Mouse (Mus musculus): Measurements from ENCODE around the gene Adamts18. TPM values are rescaled to one million over a fixed set of nuclear protein-coding genes. Genes with fewer than 3 reads are reported as not detected.

Adamts18 gene
- total RNA-seq, 2 experiments from 2014 or later: 0.05 TPM; not detected in 1

GRCm38 (mm10) chr8:113672599-113673255 lies 175.8 kb downstream of the Adamts18 start:
- intact Hi-C loops (cut with DNase I): no loop called here
- no peak for DNase-seq

DNA sequence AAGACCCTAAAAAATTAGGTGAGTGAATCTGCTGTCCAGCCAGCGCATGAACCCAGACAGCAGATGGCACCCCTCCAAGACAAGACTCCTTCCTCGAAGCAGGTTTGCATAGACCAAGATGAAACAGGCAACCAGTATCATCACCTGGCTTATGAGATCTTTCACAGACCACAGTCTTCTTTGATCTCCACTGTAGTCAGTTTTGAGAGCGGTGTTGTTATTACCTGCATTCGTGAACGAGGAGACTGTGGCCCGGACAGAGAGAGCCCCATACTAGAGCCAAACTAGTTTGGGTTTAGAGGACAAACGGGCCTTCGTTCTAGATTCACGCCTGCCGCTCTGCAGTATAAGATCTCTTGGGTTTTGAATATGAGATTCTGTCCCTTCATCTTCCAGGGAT lies 178.6 kb downstream of the Adamts18 start:
- intact Hi-C loops (cut with DNase I): loop anchor here (5.0 to 10.0 kb wide), 2 partner anchors 175 to 767 kb away; partner anchors contain the start of genes Adamts18 and Wwox
- no peak for DNase-seq

DNA sequence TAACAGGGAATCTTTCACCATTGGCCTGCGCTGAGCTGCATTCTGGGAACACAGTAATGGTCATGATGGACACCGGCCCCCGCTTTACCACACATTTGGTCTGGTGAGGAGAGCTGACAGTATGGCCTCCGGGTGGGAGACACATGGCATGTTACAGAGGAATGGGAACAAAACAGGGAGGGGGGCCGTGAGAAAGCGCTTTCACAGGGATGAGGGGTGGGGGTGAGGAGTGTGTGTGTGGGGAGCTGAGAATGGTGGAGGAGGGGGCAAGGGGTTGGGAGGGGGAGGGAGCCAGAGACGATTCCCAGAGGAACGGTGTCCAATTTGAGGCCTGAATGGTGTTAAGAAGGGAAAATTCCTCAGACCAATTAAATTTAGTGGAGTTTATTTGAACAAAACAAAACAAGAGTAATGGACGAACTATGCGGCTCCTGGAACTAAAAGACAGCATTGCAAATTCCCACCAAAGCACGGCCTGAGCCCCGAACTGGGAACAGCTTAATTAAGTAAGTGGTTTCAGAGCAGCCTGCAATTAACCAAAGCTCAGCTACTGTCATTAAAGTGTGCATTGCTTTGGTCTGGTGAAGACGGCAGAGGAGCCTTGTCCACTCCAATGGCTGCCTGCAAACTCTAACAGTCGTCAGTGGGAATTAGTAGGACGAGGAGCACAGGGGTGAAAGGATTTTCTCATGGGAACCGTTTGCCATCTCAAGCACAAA lies 181.7 kb downstream of the Adamts18 start:
- intact Hi-C loops (cut with DNase I): loop anchor here (5.0 to 10.0 kb wide), 2 partner anchors 178 to 770 kb away; partner anchors contain the start of genes Adamts18 and Wwox
- DNase-seq: no peak

DNA sequence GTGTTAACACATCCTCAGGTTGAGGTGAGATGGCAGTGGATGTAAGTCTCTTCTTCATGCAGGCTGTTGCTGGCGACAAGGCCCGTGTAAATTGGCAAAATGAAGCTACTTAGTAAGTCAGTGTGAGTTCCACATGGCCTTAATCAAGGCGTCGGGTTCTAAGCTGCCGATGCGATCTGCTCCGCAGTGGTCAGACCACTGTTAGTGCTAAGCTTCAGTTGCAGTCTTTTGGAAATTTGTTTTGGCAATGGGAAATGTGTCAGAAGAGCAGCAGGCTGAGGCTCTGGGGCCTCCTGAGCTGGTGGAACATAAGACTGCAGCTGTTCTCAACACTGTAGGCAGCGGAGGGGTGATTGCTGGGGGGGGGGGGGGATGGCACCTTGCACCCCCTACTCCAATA lies 182.6 kb downstream of the Adamts18 start:
- DNase-seq: no peak
- intact Hi-C loops (cut with DNase I): loop anchor here (2.0 to 10.0 kb wide), 3 partner anchors 179 to 771 kb away; partner anchors contain the start of genes Adamts18 and Wwox

DNA sequence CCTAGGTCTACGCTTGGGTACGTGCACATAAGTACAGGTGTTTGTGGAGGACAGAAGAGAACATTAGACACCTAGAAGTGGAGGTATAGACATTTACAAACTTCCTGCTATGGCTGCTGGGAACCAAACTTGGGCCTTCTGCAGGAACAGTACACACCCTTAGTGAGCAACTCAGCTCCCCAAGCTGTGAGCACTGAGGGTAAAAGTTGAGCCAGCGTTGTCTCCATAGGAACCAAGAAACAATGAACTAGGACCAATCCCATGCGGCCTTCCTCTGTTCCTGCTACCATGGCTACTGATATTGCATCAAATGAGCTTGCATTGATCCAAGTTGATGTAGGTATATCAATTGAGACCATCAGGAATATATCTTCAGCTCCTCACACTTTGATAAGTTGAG lies 183.5 kb downstream of the Adamts18 start:
- intact Hi-C loops (cut with DNase I): loop anchor here (2.0 to 10.0 kb wide), 3 partner anchors 180 to 772 kb away; partner anchors contain the start of genes Adamts18 and Wwox
- no peak for DNase-seq

- intact Hi-C loops (cut with DNase I): loop anchor here (1.0 to 10.0 kb wide), 3 partner anchors 180 to 398 kb away; partner anchors contain the start of gene Adamts18
- peak; percentile 76 to 87 for DNase-seq
Observed at GRCm38 (mm10) chr8:113664544-113664943, 184.0 kb downstream of the Adamts18 start.

GRCm38 (mm10) chr8:113660128-113660527 lies 188.4 kb downstream of the Adamts18 start:
- intact Hi-C loops (cut with DNase I): loop anchor here (10.0 kb wide), 1 partner anchor 185 kb away; the partner anchor contains the start of gene Adamts18
- no peak for DNase-seq

DNA sequence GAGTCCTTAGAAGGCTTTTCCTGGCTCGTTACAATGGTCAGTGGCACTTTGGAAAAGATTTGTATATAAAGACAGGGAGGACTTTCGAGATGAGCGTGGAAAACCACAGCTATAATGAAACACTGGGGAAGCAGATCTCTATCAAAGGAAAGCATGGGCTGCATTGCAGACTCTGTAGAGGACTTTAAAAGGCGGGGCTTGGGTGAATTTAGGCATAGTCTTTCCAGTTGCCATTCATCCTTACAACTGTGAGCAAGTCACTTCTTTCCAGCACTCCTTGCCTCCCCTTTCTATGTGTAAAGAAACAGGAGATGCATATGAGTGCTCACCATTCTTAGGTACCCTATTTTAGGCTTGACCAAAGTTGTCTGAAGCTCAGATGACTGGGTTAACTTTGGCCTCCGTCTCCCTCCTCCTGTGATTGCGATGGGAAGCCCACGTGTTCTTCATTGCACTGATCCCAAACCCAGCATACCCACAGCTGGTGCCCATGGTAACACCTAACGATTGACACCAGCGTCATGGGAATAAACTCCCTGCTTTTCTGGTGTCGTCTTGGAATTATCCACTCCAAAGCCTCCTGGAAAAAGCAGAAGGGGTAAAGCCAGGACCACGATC lies 191.7 kb downstream of the Adamts18 start:
- no peak for DNase-seq
- intact Hi-C loops (cut with DNase I): no loop called here

- intact Hi-C loops (cut with DNase I): no loop called here
- no peak for DNase-seq
Observed at GRCm38 (mm10) chr8:113656154-113656553, 192.4 kb downstream of the Adamts18 start.

- DNase-seq: no peak
- intact Hi-C loops (cut with DNase I): no loop called here
Observed at GRCm38 (mm10) chr8:113653151-113653550, 195.4 kb downstream of the Adamts18 start.

- intact Hi-C loops (cut with DNase I): no loop called here
- no peak for DNase-seq
Observed at GRCm38 (mm10) chr8:113652450-113652849, 196.1 kb downstream of the Adamts18 start.

Other genes with a start within 250 kb of the Adamts18 start
- 1 to 10 TPM; 6.5 to 6.7 TPM for gene Mon1b, start 213.2 kb downstream of the Adamts18 start, total RNA-seq (2021)
- not detected for gene Syce1l, start 205.5 kb downstream of the Adamts18 start, total RNA-seq (2021)

Measured in heart, postnatal 14 days (tissue).